ENCODE assay signal across 12 mouse cellular contexts in genomic region chr8:108904288-108904971, GRCm38 (mm10).
DNase-seq lines count a peak whose midpoint lies in the region; ATAC-seq lines count a peak whose summit lies in the region.
"Had no signal": no experiment of that assay in that cellular context is flagged by ENCODE, and none has a peak within 500 bp of the region (broad histone marks: within the 10 kb centered on the region; RNA-seq: fewer than 3 reads in every experiment).

No protein-coding gene starts in this region.

- no peak for DNase-seq in forebrain, embryonic 11.5 days (ENCODE audit: low spot score)
- no peak for DNase-seq in neural tube, embryonic 10.5 days (ENCODE audit: extremely low spot score, low spot score)
- peak; percentile 65 for DNase-seq in thymus, postnatal 14 days
- DNase-seq in kidney, adult 9 months, result no peak
- DNase-seq: heart, adult 18-20 months; kidney, adult 11 months had no signal

- 84% methylated on average over 11 of the region's 11 CpGs for whole genome bisulfite sequencing in forebrain, embryonic 13.5 days
- 85% methylated on average over 11 of the region's 11 CpGs for WGBS in forebrain, embryonic 11.5 days
- WGBS in neural tube, embryonic 14.5 days, result 57% methylated on average over 11 of the region's 11 CpGs

- no peaks in the 10 kb centered on the region for H3K36me3 ChIP-seq in forebrain, embryonic 13.5 days (ENCODE audit: poor library complexity, severe bottlenecking)
- no peaks in the 10 kb centered on the region for H3K36me3 ChIP-seq in forebrain, embryonic 11.5 days (ENCODE audit: control insufficient read depth, insufficient read depth, low read length)
- no peaks in the 10 kb centered on the region for H3K36me3 ChIP-seq in neural tube, embryonic 14.5 days (ENCODE audit: control insufficient read depth, insufficient read depth, low read length)
- H3K36me3 ChIP-seq: G1E had no signal

- H3K4me1 ChIP-seq in forebrain, embryonic 13.5 days, result peaks cover 64% of the 10 kb centered on the region
- H3K4me1 ChIP-seq in forebrain, embryonic 11.5 days (replicated peaks; ENCODE audit: control insufficient read depth, insufficient read depth, low read length), result peaks cover 21% of the 10 kb centered on the region
- peaks cover 32% of the 10 kb centered on the region for H3K4me1 ChIP-seq in neural tube, embryonic 14.5 days (ENCODE audit: control insufficient read depth, insufficient read depth, low read length)

- H3K9ac ChIP-seq in forebrain, embryonic 13.5 days, result peak overlapping the region; percentile 40; the same call in 1 of the 2 replicates
- no peak overlapping the region for H3K9ac ChIP-seq in forebrain, embryonic 11.5 days (ENCODE audit: low read length)
- H3K9ac ChIP-seq in neural tube, embryonic 14.5 days (replicated peaks; ENCODE audit: low read depth, low read length), result no peak overlapping the region
- H3K9ac ChIP-seq: liver, embryonic 14.5 days had no signal

- no peak overlapping the region for H3K4me3 ChIP-seq in forebrain, embryonic 13.5 days
- no peak overlapping the region for H3K4me3 ChIP-seq in forebrain, embryonic 11.5 days (ENCODE audit: low read depth, low read length)
- no peak overlapping the region for H3K4me3 ChIP-seq in neural tube, embryonic 14.5 days (ENCODE audit: low read depth, low read length)

- ATAC-seq in forebrain, embryonic 13.5 days, result no peak
- ATAC-seq in forebrain, embryonic 11.5 days (replicated peaks; ENCODE audit: low FRiP score), result no peak
- no peak for ATAC-seq in neural tube, embryonic 14.5 days (ENCODE audit: low read depth)
- ATAC-seq in inflammation-experienced regulatory T-cells, adult 6 months, result peak; percentile 67
- no peak for ATAC-seq in monocyte, adult 5-6 weeks (replicated peaks; ENCODE audit: insufficient number of reproducible peaks, low FRiP score, low TSS enrichment, poor library complexity, severe bottlenecking)

- H3K27me3 ChIP-seq in forebrain, embryonic 13.5 days, result peaks cover 27% of the 10 kb centered on the region
- H3K27me3 ChIP-seq in forebrain, embryonic 11.5 days (ENCODE audit: control insufficient read depth, insufficient read depth, low read length), result no peaks in the 10 kb centered on the region
- H3K27me3 ChIP-seq in neural tube, embryonic 14.5 days (ENCODE audit: control insufficient read depth, insufficient read depth, low read length), result no peaks in the 10 kb centered on the region

- no peak overlapping the region for H3K4me2 ChIP-seq in forebrain, embryonic 13.5 days
- no peak overlapping the region for H3K4me2 ChIP-seq in forebrain, embryonic 11.5 days (ENCODE audit: low read depth, low read length, severe bottlenecking)
- no peak overlapping the region for H3K4me2 ChIP-seq in neural tube, embryonic 14.5 days (ENCODE audit: low read depth, low read length)

- no peaks in the 10 kb centered on the region for H3K9me3 ChIP-seq in forebrain, embryonic 13.5 days (replicated peaks)
- H3K9me3 ChIP-seq in forebrain, embryonic 11.5 days (ENCODE audit: control insufficient read depth, low read length), result no peaks in the 10 kb centered on the region
- no peaks in the 10 kb centered on the region for H3K9me3 ChIP-seq in neural tube, embryonic 14.5 days (ENCODE audit: control insufficient read depth, low read length)

- peak overlapping the region; percentile 25; the same call in 1 of the 2 replicates for H3K27ac ChIP-seq in forebrain, embryonic 13.5 days
- H3K27ac ChIP-seq in forebrain, embryonic 11.5 days (ENCODE audit: low read depth, low read length), result no peak overlapping the region
- 0 out of 2 replicates have a peak overlapping the region, but pooled peaks have one; percentile 5 for H3K27ac ChIP-seq in neural tube, embryonic 14.5 days (ENCODE audit: low read depth, low read length)
- H3K27ac ChIP-seq: liver, embryonic 14.5 days had no signal
